Mouse (Mus musculus) heart, embryonic 13.5 days (tissue): ENCODE measurements around the gene Guca2a. TPM values are rescaled to one million over a fixed set of nuclear protein-coding genes. Genes with fewer than 3 reads are reported as not detected.

Experiments used
- ATAC-seq: fragments of 200-750 bp; cut with Nextera tagmentation; 2 replicates; pipeline ENCODE4 v1.8.0; 2017; ENCODE audit warnings: moderate TSS enrichment; ENCODE audit not compliant: insufficient number of reproducible peaks, low FRiP score, low TSS enrichment; ENCODE audit errors: extremely low read depth
- H3K27ac ChIP-seq: fragments of 300-500 bp; sonication (generic); replicated peaks from 2 replicates; pipeline ENCODE4 v1.5.1; 2015; ENCODE audit warnings: moderate library complexity, mild to moderate bottlenecking, inconsistent platforms
- H3K27me3 ChIP-seq: fragments of 300-500 bp; sonication (generic); replicated peaks from 2 replicates; pipeline ENCODE4 v1.6.1; 2015; ENCODE audit warnings: mild to moderate bottlenecking, inconsistent platforms
- H3K36me3 ChIP-seq: fragments of 300-500 bp; sonication (generic); 2 replicates; pipeline ENCODE4 v1.6.1; 2015; ENCODE audit warnings: mild to moderate bottlenecking, inconsistent platforms
- H3K4me1 ChIP-seq: fragments of 300-500 bp; sonication (generic); 2 replicates; pipeline ENCODE4 v1.6.1; 2015; ENCODE audit warnings: inconsistent platforms
- H3K4me2 ChIP-seq: fragments of 300-500 bp; sonication (generic); 2 replicates; pipeline ENCODE4 v1.6.1; 2015; ENCODE audit warnings: inconsistent platforms, mild to moderate bottlenecking, moderate library complexity
- H3K4me3 ChIP-seq: fragments of 300-500 bp; sonication (generic); 2 replicates; pipeline ENCODE4 v1.5.1; 2015; ENCODE audit warnings: moderate library complexity, mild to moderate bottlenecking, inconsistent platforms
- H3K9ac ChIP-seq: fragments of 300-500 bp; sonication (generic); 2 replicates; pipeline ENCODE4 v1.6.1; 2015; ENCODE audit warnings: inconsistent platforms, mild to moderate bottlenecking, moderate library complexity
- H3K9me3 ChIP-seq: fragments of 300-500 bp; sonication (generic); 2 replicates; pipeline ENCODE4 v1.6.1; 2016; ENCODE audit warnings: inconsistent platforms
- WGBS: fragments of 180-500 bp; shearing (Covaris S2); methylation state at CpG from one replicate; pipeline ENCODE4 v1.1.7; 2015; ENCODE audit warnings: mixed read lengths; 5-methylcytosine and 5-hydroxymethylcytosine counted together
- polyA plus RNA-seq: library from polyadenylated mRNA; unstranded; fragments of >200 nt; fragmentation: Nextera tagmentation; extraction: Ambion mirVana; gene quantifications from 2 replicates; pipeline ENCODE4 v1.2.1, GENCODE M21; 2015

Guca2a gene
- polyA plus RNA-seq, 1 experiment from 2014 or later, result not detected

- WGBS, result 84% methylated on average over 3 of the region's 3 CpGs
- H3K9ac ChIP-seq, result no peak overlapping the region
- H3K4me2 ChIP-seq, result no peak overlapping the region
Measured at GRCm38 (mm10) chr4:119668185-119668584, 30.7 kb downstream of the Guca2a start.

GRCm38 (mm10) chr4:119668596-119668995 is 31.1 kb downstream of the Guca2a start:
- peaks cover 53% of the 10 kb centered on the region for H3K4me1 ChIP-seq
- ATAC-seq, result no peak

More at GRCm38 (mm10) chr4:119668185-119668584, 30.7 kb downstream of the Guca2a start:
- no peak for ATAC-seq
- H3K9me3 ChIP-seq, result no peaks in the 10 kb centered on the region
- no peaks in the 10 kb centered on the region for H3K36me3 ChIP-seq
- no peak overlapping the region for H3K27ac ChIP-seq
- peaks cover 55% of the 10 kb centered on the region for H3K4me1 ChIP-seq
- H3K4me3 ChIP-seq, result no peak overlapping the region
- no peaks in the 10 kb centered on the region for H3K27me3 ChIP-seq

GRCm38 (mm10) chr4:119669356-119670209 is 32.1 kb downstream of the Guca2a start:
- no peak overlapping the region for H3K9ac ChIP-seq
- H3K27ac ChIP-seq, result no peak overlapping the region
- no peaks in the 10 kb centered on the region for H3K36me3 ChIP-seq
- no peak for ATAC-seq
- no peak overlapping the region for H3K4me3 ChIP-seq
- no peak overlapping the region for H3K4me2 ChIP-seq
- 68% methylated on average over 10 of the region's 10 CpGs for WGBS
- H3K9me3 ChIP-seq, result no peaks in the 10 kb centered on the region
- no peaks in the 10 kb centered on the region for H3K27me3 ChIP-seq
- peaks cover 44% of the 10 kb centered on the region for H3K4me1 ChIP-seq

More at GRCm38 (mm10) chr4:119668596-119668995, 31.1 kb downstream of the Guca2a start:
- no peak overlapping the region for H3K27ac ChIP-seq
- WGBS, result 62% methylated on average over 4 of the region's 4 CpGs
- H3K9ac ChIP-seq, result no peak overlapping the region
- H3K36me3 ChIP-seq, result no peaks in the 10 kb centered on the region
- H3K4me2 ChIP-seq, result no peak overlapping the region
- H3K27me3 ChIP-seq, result no peaks in the 10 kb centered on the region
- no peak overlapping the region for H3K4me3 ChIP-seq
- no peaks in the 10 kb centered on the region for H3K9me3 ChIP-seq

- Histone ChIP-seq H3K9ac (no peak overlapping the region), H3K36me3 (no peaks in the 10 kb centered on the region), H3K27ac (no peak overlapping the region), H3K9me3 (no peaks in the 10 kb centered on the region), H3K27me3 (no peaks in the 10 kb centered on the region), H3K4me3 (no peak overlapping the region), H3K4me1 (peaks cover 40% of the 10 kb centered on the region), H3K4me2 (no peak overlapping the region)
- no peak for ATAC-seq
- 56% methylated on average over 7 of the region's 7 CpGs for WGBS
Measured at GRCm38 (mm10) chr4:119670210-119670555, 32.7 kb downstream of the Guca2a start.

GRCm38 (mm10) chr4:119670736-119671135 is 33.2 kb downstream of the Guca2a start:
- Histone ChIP-seq H3K4me2 (no peak overlapping the region), H3K36me3 (no peaks in the 10 kb centered on the region), H3K9ac (no peak overlapping the region), H3K27ac (no peak overlapping the region), H3K4me1 (peaks cover 35% of the 10 kb centered on the region), H3K9me3 (no peaks in the 10 kb centered on the region), H3K4me3 (no peak overlapping the region), H3K27me3 (no peaks in the 10 kb centered on the region)
- WGBS, result 74% methylated on average over 6 of the region's 6 CpGs
- no peak for ATAC-seq

- WGBS, result 53% methylated on average over 9 of the region's 9 CpGs
- no peak overlapping the region for H3K27ac ChIP-seq
- H3K4me2 ChIP-seq, result no peak overlapping the region
- H3K9me3 ChIP-seq, result no peaks in the 10 kb centered on the region
- H3K27me3 ChIP-seq, result no peaks in the 10 kb centered on the region
- no peak for ATAC-seq
- no peak overlapping the region for H3K9ac ChIP-seq
- no peaks in the 10 kb centered on the region for H3K36me3 ChIP-seq
- peaks cover 30% of the 10 kb centered on the region for H3K4me1 ChIP-seq
- H3K4me3 ChIP-seq, result no peak overlapping the region
Measured at GRCm38 (mm10) chr4:119671164-119671563, 33.7 kb downstream of the Guca2a start.

- no peak for ATAC-seq
- no peaks in the 10 kb centered on the region for H3K36me3 ChIP-seq
- 15% methylated on average over 5 of the region's 5 CpGs for WGBS
- H3K9me3 ChIP-seq, result no peaks in the 10 kb centered on the region
- no peaks in the 10 kb centered on the region for H3K27me3 ChIP-seq
- no peak overlapping the region for H3K4me2 ChIP-seq
- H3K4me1 ChIP-seq, result peaks cover 27% of the 10 kb centered on the region
- no peak overlapping the region for H3K9ac ChIP-seq
- no peak overlapping the region for H3K27ac ChIP-seq
- H3K4me3 ChIP-seq, result no peak overlapping the region
Measured at GRCm38 (mm10) chr4:119672685-119673084, 35.2 kb downstream of the Guca2a start.

- no peak overlapping the region for H3K4me2 ChIP-seq
- H3K9ac ChIP-seq, result no peak overlapping the region
- H3K27ac ChIP-seq, result no peak overlapping the region
- 53% methylated on average over 5 of the region's 5 CpGs for WGBS
- ATAC-seq, result no peak
- H3K4me1 ChIP-seq, result peaks cover 9% of the 10 kb centered on the region; the same call in 1 of the 2 replicates
- no peaks in the 10 kb centered on the region for H3K36me3 ChIP-seq
- no peak overlapping the region for H3K4me3 ChIP-seq
- H3K27me3 ChIP-seq, result no peaks in the 10 kb centered on the region
- no peaks in the 10 kb centered on the region for H3K9me3 ChIP-seq
Measured at GRCm38 (mm10) chr4:119682596-119682995, 45.1 kb downstream of the Guca2a start.

GRCm38 (mm10) chr4:119685746-119686145 is 48.2 kb downstream of the Guca2a start:
- Histone ChIP-seq H3K36me3 (no peaks in the 10 kb centered on the region), H3K9me3 (no peaks in the 10 kb centered on the region), H3K9ac (no peak overlapping the region), H3K27ac (no peak overlapping the region), H3K27me3 (no peaks in the 10 kb centered on the region), H3K4me1 (peaks cover 9% of the 10 kb centered on the region; the same call in 1 of the 2 replicates), H3K4me2 (no peak overlapping the region), H3K4me3 (no peak overlapping the region)
- ATAC-seq, result no peak
- WGBS, result 53% methylated on average over 2 of the region's 2 CpGs

Other genes with a start within 250 kb of the Guca2a start
- gene Ccdc30, start 222.2 kb upstream of the Guca2a start, polyA plus RNA-seq, result 1.9 and 2.9 TPM in 2 replicates
- 28.0 and 28.9 TPM in 2 replicates for gene Ppcs, start 215.3 kb upstream of the Guca2a start, polyA plus RNA-seq
- gene Zmynd12, start 214.9 kb upstream of the Guca2a start, polyA plus RNA-seq, result 0.13 and 0.29 TPM in 2 replicates
- 4.1 and 4.4 TPM in 2 replicates for gene Rimkla, start 145.1 kb upstream of the Guca2a start, polyA plus RNA-seq
- gene Foxj3, start 100.7 kb upstream of the Guca2a start, polyA plus RNA-seq, result 19.1 and 19.5 TPM in 2 replicates
- 2.9 and 5.6 TPM in 2 replicates for gene Frg2f1, start 98.2 kb upstream of the Guca2a start, polyA plus RNA-seq
- gene Guca2b, start 21.2 kb downstream of the Guca2a start, polyA plus RNA-seq, result not detected in 2 replicates
- gene Hivep3, start 96.1 kb downstream of the Guca2a start, polyA plus RNA-seq, result 5.0 and 5.5 TPM in 2 replicates